ENCODE assay signal across 8 mouse cellular contexts in genomic region chr3:104682671-104683504, GRCm38 (mm10). TPM values are rescaled to one million over a fixed set of nuclear protein-coding genes. Genes with fewer than 3 reads are reported as not detected.
DNase-seq lines count a peak whose midpoint lies in the region; ATAC-seq and TF ChIP-seq lines count a peak whose summit lies in the region.

No protein-coding gene starts in this region.

- no peak overlapping the region for H3K4me3 ChIP-seq in kidney, embryonic 14.5 days (ENCODE audit: low read length)
- H3K4me3 ChIP-seq in liver, embryonic 14.5 days (ENCODE audit: insufficient read depth in 1 of 2, low read depth in 2 of 2, low read length in 2 of 2): no peak overlapping the region
- no peak overlapping the region for H3K4me3 ChIP-seq in neural tube, embryonic 11.5 days (ENCODE audit: low read depth, low read length)

- H3K9me3 ChIP-seq in kidney, embryonic 14.5 days (ENCODE audit: control insufficient read depth, low read length): no peaks in the 10 kb centered on the region
- H3K9me3 ChIP-seq in liver, embryonic 14.5 days (ENCODE audit: control insufficient read depth, low read length): no peaks in the 10 kb centered on the region
- no peaks in the 10 kb centered on the region for H3K9me3 ChIP-seq in neural tube, embryonic 11.5 days (ENCODE audit: control insufficient read depth, low read length)

- TF ChIP-seq CTCF in liver, embryonic 14.5 days (IDR thresholded peaks at IDR 0.05; ENCODE audit: low read depth): peak; percentile 93

- no peaks in the 10 kb centered on the region for H3K27me3 ChIP-seq in kidney, embryonic 14.5 days (ENCODE audit: control insufficient read depth, insufficient read depth, low read length)
- H3K27me3 ChIP-seq in liver, embryonic 14.5 days (ENCODE audit: control insufficient read depth, insufficient read depth, low read length): no peaks in the 10 kb centered on the region
- H3K27me3 ChIP-seq in neural tube, embryonic 11.5 days (ENCODE audit: control insufficient read depth, insufficient read depth, low read length): no peaks in the 10 kb centered on the region

- no peak overlapping the region for H3K9ac ChIP-seq in kidney, embryonic 14.5 days (ENCODE audit: low read depth, low read length)
- H3K9ac ChIP-seq in liver, embryonic 14.5 days (replicated peaks): no peak overlapping the region
- H3K9ac ChIP-seq in neural tube, embryonic 11.5 days (ENCODE audit: low read length): no peak overlapping the region

- H3K4me1 ChIP-seq in kidney, embryonic 14.5 days (ENCODE audit: control insufficient read depth, insufficient read depth, low read length): no peaks in the 10 kb centered on the region
- H3K4me1 ChIP-seq in liver, embryonic 14.5 days (replicated peaks; ENCODE audit: control insufficient read depth in 2 of 2, insufficient read depth in 2 of 2, low read length in 1 of 2): no peaks in the 10 kb centered on the region
- H3K4me1 ChIP-seq in neural tube, embryonic 11.5 days (ENCODE audit: control insufficient read depth, insufficient read depth, low read length): no peaks in the 10 kb centered on the region

- no peak overlapping the region for H3K4me2 ChIP-seq in kidney, embryonic 14.5 days (replicated peaks; ENCODE audit: low read depth, low read length)
- no peak overlapping the region for H3K4me2 ChIP-seq in liver, embryonic 14.5 days (ENCODE audit: low read depth)
- no peak overlapping the region for H3K4me2 ChIP-seq in neural tube, embryonic 11.5 days (ENCODE audit: low read depth)

- 62% methylated on average over 11 of the region's 11 CpGs for WGBS in kidney, embryonic 14.5 days
- 53% methylated on average over 11 of the region's 11 CpGs for WGBS in liver, embryonic 14.5 days (ENCODE audit: insufficient replicate concordance)
- WGBS in neural tube, embryonic 11.5 days: 63% methylated on average over 11 of the region's 11 CpGs

- no peaks in the 10 kb centered on the region for H3K36me3 ChIP-seq in kidney, embryonic 14.5 days (ENCODE audit: control insufficient read depth, insufficient read depth, low read length)
- no peaks in the 10 kb centered on the region for H3K36me3 ChIP-seq in liver, embryonic 14.5 days (replicated peaks; ENCODE audit: control insufficient read depth, insufficient read depth, low read depth)
- H3K36me3 ChIP-seq in neural tube, embryonic 11.5 days (ENCODE audit: control insufficient read depth, insufficient read depth, low read length): no peaks in the 10 kb centered on the region

- no peak overlapping the region for H3K27ac ChIP-seq in kidney, embryonic 14.5 days (ENCODE audit: low read depth, low read length)
- H3K27ac ChIP-seq in liver, embryonic 14.5 days: no peak overlapping the region
- no peak overlapping the region for H3K27ac ChIP-seq in neural tube, embryonic 11.5 days (ENCODE audit: low read depth, low read length)

- TF ChIP-seq EP300 in liver, embryonic 14.5 days (IDR thresholded peaks at IDR 0.05; ENCODE audit: low read depth): no peak

- DNase-seq in 416B (ENCODE audit: low read depth): peak; percentile 78
- peak; percentile 86 for DNase-seq in NIH3T3 (ENCODE audit: low read depth)
- peak; percentile 64 to 69 for DNase-seq in cerebellum, postnatal 36 days
- DNase-seq in heart, adult 9 months (ENCODE audit: low spot score in 2 of 2): peak; percentile 38 to 48
- peak in 1 of 3 experiments; percentile 46 for DNase-seq in liver, embryonic 14.5 days (ENCODE audit: low read depth in 3 of 3, low spot score in 3 of 3)
- DNase-seq in neural tube, embryonic 11.5 days (ENCODE audit: low spot score): peak; percentile 72
- DNase-seq in testis, postnatal 14 days (ENCODE audit: low spot score): peak; percentile 37

- peak; percentile 75 for ATAC-seq in kidney, embryonic 14.5 days (ENCODE audit: low FRiP score, low TSS enrichment)
- ATAC-seq in liver, embryonic 14.5 days (ENCODE audit: insufficient read depth): peak; percentile 38
- ATAC-seq in neural tube, embryonic 11.5 days (ENCODE audit: insufficient read depth, low FRiP score, low TSS enrichment): peak; percentile 55; the same call in 1 of the 2 replicates

RNA-seq across cellular contexts. Expression of gene Slc16a1, which starts 44.4 kb away (rescaled TPM):
- 34.1 and 55.2 TPM in 2 replicates for polyA plus RNA-seq in kidney, embryonic 14.5 days (2014; fragmentation: Nextera tagmentation; extraction: Ambion mirVana)
- polyA plus RNA-seq in liver, embryonic 14.5 days (2012; rRNA removed): 34.1 and 38.6 TPM in 2 replicates
- polyA plus RNA-seq in liver, embryonic 14.5 days (2014; fragmentation: Nextera tagmentation; extraction: Ambion mirVana): 83.8 and 93.9 TPM in 2 replicates
- 35.3 and 38.7 TPM in 2 replicates for polyA plus RNA-seq in neural tube, embryonic 11.5 days (2014; fragmentation: Nextera tagmentation; extraction: Ambion mirVana)
